In the genomic region with DNA sequence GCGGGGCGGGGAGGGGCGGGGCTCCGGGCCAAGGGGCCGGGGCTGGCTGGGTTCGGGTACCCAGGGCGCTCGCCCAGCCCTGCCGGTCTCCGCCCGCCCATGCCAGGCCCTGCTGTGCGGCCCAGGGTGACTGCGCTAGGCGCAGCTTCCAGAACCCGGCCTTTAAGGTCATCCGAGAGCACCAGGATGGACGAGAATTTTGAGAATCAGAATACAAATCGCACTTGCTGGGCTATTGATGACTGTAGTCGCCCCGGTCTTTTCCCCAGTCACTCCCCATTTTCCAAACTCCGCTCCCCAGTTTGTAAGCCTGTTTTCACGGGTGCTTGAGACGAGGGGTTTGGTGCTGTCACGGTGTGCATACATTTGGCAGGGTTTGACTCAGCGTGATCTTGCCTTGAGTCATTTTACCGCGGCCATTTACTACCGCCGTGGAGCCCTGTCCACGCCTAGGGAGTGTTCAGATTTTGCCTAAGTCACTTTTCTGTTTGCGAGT, we compare ENCODE assay signal across 8 mouse cellular contexts. TPM values are rescaled to one million over a fixed set of nuclear protein-coding genes. Genes with fewer than 3 reads are reported as not detected.
DNase-seq lines count a peak whose midpoint lies in the region; ATAC-seq lines count a peak whose summit lies in the region.

No protein-coding gene starts in this region.

- peak overlapping the region; percentile 69 for H3K4me2 ChIP-seq in heart, embryonic 14.5 days (ENCODE audit: low read length)
- peak overlapping the region; percentile 60 for H3K4me2 ChIP-seq in hindbrain, embryonic 15.5 days

- H3K9ac ChIP-seq in heart, embryonic 14.5 days (ENCODE audit: low read length), result peak overlapping the region; percentile 78
- peak overlapping the region; percentile 79 for H3K9ac ChIP-seq in hindbrain, embryonic 15.5 days

- DNase-seq in heart, adult 8-10 months (ENCODE audit: low spot score), result no peak
- DNase-seq in CD4-positive, CD25-positive, alpha-beta regulatory T cell, adult 2 months (ENCODE audit: low read depth, low spot score), result peak; percentile 49
- peak; percentile 25 for DNase-seq in c-Kit-positive CD71-positive TER-119-positive erythroid progenitor cells, embryonic 14.5 days (ENCODE audit: low spot score)
- DNase-seq in midbrain, embryonic 10.5 days (ENCODE audit: low spot score), result no peak
- DNase-seq in retina, postnatal 1 day, result no peak
- DNase-seq in cerebellum, postnatal 4 days (ENCODE audit: low spot score in 2 of 2), result no peak

- H3K36me3 ChIP-seq in heart, embryonic 14.5 days (ENCODE audit: control insufficient read depth, insufficient read depth, low read length), result peaks cover 37% of the 10 kb centered on the region
- H3K36me3 ChIP-seq in hindbrain, embryonic 15.5 days, result peaks cover 26% of the 10 kb centered on the region
- H3K36me3 ChIP-seq in midbrain, embryonic 10.5 days, result peaks cover 37% of the 10 kb centered on the region

- H3K27me3 ChIP-seq in heart, embryonic 14.5 days (ENCODE audit: control insufficient read depth, insufficient read depth, low read length), result no peaks in the 10 kb centered on the region
- no peaks in the 10 kb centered on the region for H3K27me3 ChIP-seq in hindbrain, embryonic 15.5 days
- H3K27me3 ChIP-seq in midbrain, embryonic 10.5 days (ENCODE audit: low read depth, poor library complexity, severe bottlenecking), result no peaks in the 10 kb centered on the region

- under 1% methylated on average over 29 of the region's 31 CpGs for WGBS in heart, embryonic 14.5 days
- WGBS in hindbrain, embryonic 15.5 days, result under 1% methylated on average over 22 of the region's 31 CpGs
- under 1% methylated on average over 27 of the region's 31 CpGs for WGBS in midbrain, embryonic 10.5 days

- no peaks in the 10 kb centered on the region for H3K9me3 ChIP-seq in heart, embryonic 14.5 days (ENCODE audit: control insufficient read depth, low read length)
- no peaks in the 10 kb centered on the region for H3K9me3 ChIP-seq in hindbrain, embryonic 15.5 days
- H3K9me3 ChIP-seq in midbrain, embryonic 10.5 days (replicated peaks), result no peaks in the 10 kb centered on the region

- 0 out of 4 replicates have a peak, but pooled peaks cover 0 to 5% of the 10 kb centered on the region in 2 experiments for H3K4me1 ChIP-seq in heart, embryonic 14.5 days (ENCODE audit: control insufficient read depth in 2 of 2, insufficient read depth in 2 of 2, low read length in 2 of 2)
- H3K4me1 ChIP-seq in hindbrain, embryonic 15.5 days (replicated peaks), result peaks cover 12% of the 10 kb centered on the region
- peaks cover 9% of the 10 kb centered on the region for H3K4me1 ChIP-seq in midbrain, embryonic 10.5 days

- peak overlapping the region; percentile 64 to 84 for H3K4me3 ChIP-seq in heart, embryonic 14.5 days (ENCODE audit: control insufficient read depth in 1 of 2, insufficient read depth in 1 of 2, low read depth in 1 of 2, low read length in 2 of 2)
- H3K4me3 ChIP-seq in hindbrain, embryonic 15.5 days, result peak overlapping the region; percentile 83
- peak overlapping the region; percentile 81 for H3K4me3 ChIP-seq in midbrain, embryonic 10.5 days

- ATAC-seq in heart, embryonic 14.5 days (ENCODE audit: insufficient number of reproducible peaks, insufficient read depth, low FRiP score, low read depth), result peak; percentile 85
- ATAC-seq in hindbrain, embryonic 15.5 days (ENCODE audit: low FRiP score, low read depth), result peak; percentile 92

- peak overlapping the region; percentile 82 to 88 for H3K27ac ChIP-seq in heart, embryonic 14.5 days (replicated peaks in 1 of 2; ENCODE audit: control insufficient read depth in 1 of 2, insufficient read depth in 1 of 2, low read depth in 2 of 2, low read length in 2 of 2)
- H3K27ac ChIP-seq in hindbrain, embryonic 15.5 days (replicated peaks), result peak overlapping the region; percentile 86
- H3K27ac ChIP-seq in midbrain, embryonic 10.5 days (replicated peaks), result peak overlapping the region; percentile 90

RNA-seq across cellular contexts. Expression of a gene that starts 0.5 kb away (rescaled TPM):
- 106 and 111 TPM in 2 replicates for polyA plus RNA-seq in heart, embryonic 14.5 days (2014; fragmentation: Nextera tagmentation; extraction: Ambion mirVana)
- total RNA-seq in heart, adult 8-10 months (2022), result 10 to 100 TPM; 48.4 to 52.1 (median 49.0) TPM
- polyA plus RNA-seq in hindbrain, embryonic 15.5 days (2015; fragmentation: Nextera tagmentation; extraction: Ambion mirVana), result 132 and 148 TPM in 2 replicates
- 104 and 115 TPM in 2 replicates for polyA plus RNA-seq in midbrain, embryonic 10.5 days (2016; fragmentation: Nextera tagmentation; extraction: Ambion mirVana)

RNA-seq across cellular contexts. Expression of a gene that starts 9.4 kb away (rescaled TPM):
- not detected in 2 replicates for polyA plus RNA-seq in heart, embryonic 14.5 days (2014; fragmentation: Nextera tagmentation; extraction: Ambion mirVana)
- total RNA-seq in heart, adult 8-10 months (2022), result not detected
- 0.13 TPM in 1 of 2 replicates, not detected in the other for polyA plus RNA-seq in hindbrain, embryonic 15.5 days (2015; fragmentation: Nextera tagmentation; extraction: Ambion mirVana)
- polyA plus RNA-seq in midbrain, embryonic 10.5 days (2016; fragmentation: Nextera tagmentation; extraction: Ambion mirVana), result 0.09 TPM in 1 of 2 replicates, not detected in the other

RNA-seq across cellular contexts. Expression of a gene that starts 34.8 kb away (rescaled TPM):
- polyA plus RNA-seq in heart, embryonic 14.5 days (2014; fragmentation: Nextera tagmentation; extraction: Ambion mirVana), result not detected in 2 replicates
- not detected for total RNA-seq in heart, adult 8-10 months (2022)
- not detected in 2 replicates for polyA plus RNA-seq in hindbrain, embryonic 15.5 days (2015; fragmentation: Nextera tagmentation; extraction: Ambion mirVana)
- polyA plus RNA-seq in midbrain, embryonic 10.5 days (2016; fragmentation: Nextera tagmentation; extraction: Ambion mirVana), result not detected in 2 replicates

RNA-seq across cellular contexts. Expression of a gene that starts 58.1 kb away (rescaled TPM):
- polyA plus RNA-seq in heart, embryonic 14.5 days (2014; fragmentation: Nextera tagmentation; extraction: Ambion mirVana), result 38.4 and 41.3 TPM in 2 replicates
- total RNA-seq in heart, adult 8-10 months (2022), result 10 to 100 TPM; 39.1 to 46.8 (median 41.3) TPM
- polyA plus RNA-seq in hindbrain, embryonic 15.5 days (2015; fragmentation: Nextera tagmentation; extraction: Ambion mirVana), result 17.4 and 17.9 TPM in 2 replicates
- polyA plus RNA-seq in midbrain, embryonic 10.5 days (2016; fragmentation: Nextera tagmentation; extraction: Ambion mirVana), result 20.6 and 24.1 TPM in 2 replicates

Comparison
In these comparisons a context has a peak if more than half of its experiments do, and no peak if none do; other contexts are left out.
1. DNase-seq: peak in CD4-positive, CD25-positive, alpha-beta regulatory T cell, adult 2 months (single experiment) and c-Kit-positive CD71-positive TER-119-positive erythroid progenitor cells, embryonic 14.5 days (single experiment); none in heart, adult 8-10 months (single experiment), midbrain, embryonic 10.5 days (single experiment), retina, postnatal 1 day (single experiment) and cerebellum, postnatal 4 days (0 of 2).
2. Peak in every context shown above with its lines, with median percentiles within 50 percentile points of each other: H3K27ac ChIP-seq and H3K4me3 ChIP-seq.